Mouse (Mus musculus) embryonic fibroblast, embryonic 13.5 days (primary cell): ENCODE results near the gene Pdss2. TPM values are rescaled to one million over a fixed set of nuclear protein-coding genes. Genes with fewer than 3 reads are reported as not detected.

Experiments
- H3K27ac ChIP-seq: 2 replicates; pipeline ENCODE4 v1.5.1; 2012; ENCODE audit warnings: low read length, control low read depth, inconsistent platforms; ENCODE audit not compliant: insufficient read depth
- H3K4me1 ChIP-seq: 2 replicates; pipeline ENCODE4 v1.6.1; 2011; ENCODE audit warnings: low read length; ENCODE audit not compliant: control insufficient read depth, insufficient read depth
- H3K4me3 ChIP-seq: 2 replicates; pipeline ENCODE4 v1.5.1; 2011; ENCODE audit warnings: mild to moderate bottlenecking, control low read depth, low read length; ENCODE audit not compliant: insufficient read depth
- CTCF ChIP-seq: IDR thresholded peaks from 2 replicates; pipeline ENCODE4 v1.5.1; 2011; ENCODE audit warnings: mild to moderate bottlenecking, control low read depth, low read length, moderate library complexity, borderline replicate concordance; ENCODE audit not compliant: insufficient read depth
- POLR2A ChIP-seq: IDR thresholded peaks from 2 replicates; pipeline ENCODE4 v1.6.1; 2011; ENCODE audit warnings: low read depth, mild to moderate bottlenecking, control low read depth, low read length, moderate library complexity
- polyA plus RNA-seq: library from polyadenylated mRNA; stranded (reverse); fragments of >200 nt; gene quantifications from 2 replicates; pipeline ENCODE4 v1.2.4, GENCODE M21; 2011; ENCODE audit warnings: low read depth; ENCODE audit not compliant: missing spikeins, insufficient read length

The Pdss2 gene
- polyA plus RNA-seq, 1 experiment, result 10.9 TPM

DNA sequence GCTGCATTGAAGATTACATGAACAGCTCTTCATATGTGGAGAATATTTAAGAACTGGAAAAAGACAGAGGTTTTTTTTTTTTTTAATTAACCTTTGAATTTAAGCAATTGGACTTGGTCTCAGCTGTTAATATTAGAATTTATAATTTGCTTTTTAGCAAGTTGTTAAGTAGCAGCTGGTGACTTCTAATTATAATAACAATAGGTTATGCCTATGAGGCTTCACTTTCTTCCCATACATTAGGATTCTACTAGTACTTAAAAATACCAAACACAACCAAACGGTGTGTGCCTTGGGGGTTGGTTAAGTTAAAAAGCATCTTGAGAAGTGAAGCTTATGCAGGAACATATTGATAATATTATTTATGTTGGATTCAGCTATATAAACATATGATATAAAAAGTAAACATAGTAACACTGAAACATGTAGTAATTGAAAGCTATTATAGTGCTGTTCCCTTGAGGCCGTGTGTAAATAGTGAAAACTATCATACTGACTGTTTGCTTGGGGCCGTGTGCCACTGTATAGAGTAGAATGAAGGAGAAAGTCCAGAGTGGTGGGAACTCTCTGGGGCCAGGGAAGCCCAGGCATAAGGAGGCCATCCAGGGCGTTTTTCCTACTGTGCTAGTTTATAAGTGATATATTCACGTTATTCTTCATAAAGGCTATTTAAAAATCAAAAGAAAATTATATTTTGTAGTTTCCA, 87.0 kb downstream of the Pdss2 start:
- no peak for TF ChIP-seq CTCF
- no peak for TF ChIP-seq POLR2A
- Histone ChIP-seq H3K27ac (no peak overlapping the region), H3K4me3 (no peak overlapping the region), H3K4me1 (no peaks in the 10 kb centered on the region)

GRCm38 (mm10) chr10:43310781-43311392, 89.6 kb downstream of the Pdss2 start:
- Histone ChIP-seq H3K4me3 (no peak overlapping the region), H3K27ac (no peak overlapping the region), H3K4me1 (no peaks in the 10 kb centered on the region)
- no peak for TF ChIP-seq CTCF

DNA sequence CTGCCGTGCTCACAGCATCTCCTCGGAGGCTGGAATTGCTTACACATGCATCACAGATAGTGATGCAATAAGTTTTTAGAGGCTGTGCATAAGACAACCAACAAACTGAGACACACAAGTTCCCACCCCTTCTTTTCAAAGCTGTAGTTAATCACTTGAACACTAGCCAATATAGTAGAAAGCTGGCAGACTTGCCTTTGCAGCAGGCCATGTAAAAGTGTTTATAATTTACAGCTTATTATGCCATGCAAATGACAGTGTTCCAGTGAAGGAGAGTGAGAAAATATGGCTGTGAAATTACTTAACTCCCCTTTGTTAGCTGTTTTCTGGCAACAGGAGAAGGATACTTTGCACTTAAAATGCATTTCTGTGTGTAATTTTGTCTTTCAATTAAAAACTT, 90.9 kb downstream of the Pdss2 start:
- Histone ChIP-seq H3K4me1 (no peaks in the 10 kb centered on the region), H3K4me3 (no peak overlapping the region), H3K27ac (no peak overlapping the region)
- no peak for TF ChIP-seq CTCF

GRCm38 (mm10) chr10:43312658-43313417, 91.6 kb downstream of the Pdss2 start:
- Histone ChIP-seq H3K4me3 (no peak overlapping the region), H3K27ac (no peak overlapping the region), H3K4me1 (no peaks in the 10 kb centered on the region)
- TF ChIP-seq CTCF (no peak), POLR2A (no peak)

DNA sequence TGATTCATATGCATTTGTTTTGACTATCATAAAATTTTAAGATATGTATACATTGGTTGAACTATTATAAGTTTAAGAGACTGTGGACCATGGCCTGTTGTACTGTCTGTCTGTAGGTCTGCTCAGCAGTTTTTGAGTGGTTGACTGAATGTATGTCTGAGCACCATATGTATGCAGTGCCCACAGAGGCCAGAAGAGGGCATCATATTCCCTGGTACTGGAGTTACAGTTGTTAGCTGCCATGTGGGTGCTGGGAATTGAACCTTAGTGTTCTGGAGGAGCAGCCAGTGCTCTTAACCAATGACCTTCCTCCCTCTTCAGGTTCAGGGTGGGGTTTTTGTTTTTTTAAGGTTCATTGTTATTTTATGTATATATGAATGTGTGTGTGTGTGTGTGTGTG, 93.9 kb downstream of the Pdss2 start:
- no peak for TF ChIP-seq POLR2A
- TF ChIP-seq CTCF, result no peak
- Histone ChIP-seq H3K27ac (no peak overlapping the region), H3K4me1 (no peaks in the 10 kb centered on the region), H3K4me3 (no peak overlapping the region)

DNA sequence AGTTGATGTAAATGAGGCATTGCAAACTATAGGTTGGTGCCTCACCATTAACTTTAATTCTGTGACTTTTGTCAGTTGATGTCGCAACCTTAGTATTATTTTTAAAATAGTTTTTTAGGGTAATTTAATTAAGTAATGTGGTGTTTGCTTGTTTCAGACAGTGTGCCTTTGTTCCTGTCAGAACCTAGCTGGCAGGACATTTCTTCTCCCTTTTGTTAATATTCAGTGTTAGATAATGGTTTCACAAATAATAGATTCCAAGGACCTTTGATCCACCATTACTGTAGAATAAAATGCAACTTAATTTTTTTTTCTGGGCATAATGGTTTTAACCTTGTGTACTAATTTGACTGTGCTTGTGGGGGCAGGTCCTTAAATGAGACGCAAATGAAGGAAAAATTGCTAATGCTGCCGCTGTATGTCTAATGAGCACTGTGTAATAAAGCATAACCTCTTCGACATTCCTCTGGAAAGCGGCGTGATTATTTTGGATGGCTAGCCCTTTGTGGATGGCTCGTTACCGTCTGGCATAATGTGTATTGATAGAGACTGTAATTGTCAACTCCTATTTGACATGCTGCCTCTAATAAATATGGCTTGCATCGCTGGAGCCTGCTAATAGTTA, 96.2 kb downstream of the Pdss2 start:
- Histone ChIP-seq H3K4me1 (no peaks in the 10 kb centered on the region), H3K27ac (no peak overlapping the region), H3K4me3 (no peak overlapping the region)
- no peak for TF ChIP-seq CTCF
- TF ChIP-seq POLR2A, result no peak

GRCm38 (mm10) chr10:43321019-43321418, 99.7 kb downstream of the Pdss2 start:
- no peak overlapping the region for H3K4me3 ChIP-seq
- no peak for TF ChIP-seq POLR2A

DNA sequence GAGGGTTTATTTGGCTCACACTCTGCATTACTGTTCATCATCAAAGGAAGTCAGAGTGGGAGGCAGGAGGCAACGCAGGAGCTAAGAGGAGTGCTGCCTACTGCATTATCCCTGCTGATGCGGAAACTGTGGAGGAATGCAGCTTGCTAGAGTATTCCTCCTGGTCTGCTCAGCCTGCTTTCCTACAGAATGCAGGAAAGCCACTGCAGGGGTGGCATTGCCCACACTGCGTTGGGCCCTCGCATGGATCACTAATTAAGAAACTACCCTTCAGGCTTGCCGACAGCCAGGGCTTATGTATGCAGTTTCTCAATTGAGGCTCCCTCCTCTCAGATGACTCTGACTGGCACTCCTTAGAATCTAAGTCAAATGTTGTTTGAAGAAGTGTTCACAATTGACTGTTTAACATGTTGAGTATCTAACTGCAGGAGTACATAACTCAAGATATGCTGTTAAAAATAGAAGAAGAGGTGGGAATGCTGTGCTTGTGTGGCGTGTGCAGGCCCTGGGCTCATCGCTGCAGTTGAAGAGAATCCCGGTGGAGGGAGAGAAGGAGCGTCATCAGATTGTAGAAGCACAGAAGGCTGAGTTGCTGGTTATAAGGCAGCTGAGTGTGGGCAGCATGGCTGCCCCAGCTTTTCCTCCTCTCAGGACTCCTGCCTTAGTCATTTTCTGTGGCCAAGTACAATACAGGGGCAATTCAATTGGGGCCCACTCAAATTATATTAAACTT, 101.3 kb downstream of the Pdss2 start:
- no peak for TF ChIP-seq CTCF
- TF ChIP-seq POLR2A, result no peak
- Histone ChIP-seq H3K4me3 (no peak overlapping the region), H3K4me1 (no peaks in the 10 kb centered on the region), H3K27ac (no peak overlapping the region)

More at GRCm38 (mm10) chr10:43321019-43321418, 99.7 kb downstream of the Pdss2 start:
- Histone ChIP-seq H3K4me1 (no peaks in the 10 kb centered on the region), H3K27ac (no peak overlapping the region)

- no peaks in the 10 kb centered on the region for H3K4me1 ChIP-seq
- no peak overlapping the region for H3K27ac ChIP-seq
- H3K4me3 ChIP-seq, result no peak overlapping the region
- TF ChIP-seq CTCF (no peak), POLR2A (no peak)
Observed at GRCm38 (mm10) chr10:43323386-43323785, 102.1 kb downstream of the Pdss2 start.
